ENCODE assay signal across 7 mouse cellular contexts in the genomic region with DNA sequence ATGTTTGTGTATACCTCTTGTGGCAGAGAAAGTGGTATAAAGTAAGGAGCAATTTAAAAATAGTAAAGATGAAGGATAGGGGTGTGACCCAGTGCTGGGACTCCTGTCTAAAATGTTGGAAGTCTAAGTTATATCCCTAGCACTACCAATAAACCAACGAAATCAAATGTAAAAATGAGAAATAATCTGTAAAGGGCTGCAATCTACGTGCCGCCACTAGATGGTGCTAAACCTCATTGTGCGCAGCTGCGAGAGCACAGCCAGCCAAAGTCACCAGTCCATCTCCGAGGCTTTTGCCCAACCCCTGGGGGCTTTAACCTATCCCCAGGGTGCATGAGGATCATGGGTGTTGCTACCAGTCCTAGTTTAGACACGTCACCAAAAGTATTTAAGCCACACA.
A peak's percentile ranks its signal among the peaks of the same experiment; 100 is the strongest.
DNase-seq lines count a peak whose midpoint lies in the region; ATAC-seq and TF ChIP-seq lines count a peak whose summit lies in the region.
"Not testable (repeated sequence)": the region's sequence is repeated elsewhere in the genome, so short reads cannot be mapped to it uniquely, and the experiment has no call there.

No protein-coding gene starts in this region.

- not testable (repeated sequence) for ATAC-seq in hindbrain, embryonic 11.5 days (ENCODE audit: low FRiP score); liver, embryonic 13.5 days (ENCODE audit: low read depth)

- WGBS in hindbrain, embryonic 11.5 days = 33% methylated on average over 5 of the region's 7 CpGs
- 13% methylated on average over 6 of the region's 7 CpGs for WGBS in liver, embryonic 13.5 days (ENCODE audit: insufficient replicate concordance)
- WGBS in thymus, adult 2 months = 8% methylated on average over 6 of the region's 7 CpGs

- not testable (repeated sequence) for H3K4me2 ChIP-seq in hindbrain, embryonic 11.5 days (replicated peaks; ENCODE audit: low read depth, low read length); liver, embryonic 13.5 days

- not testable (repeated sequence) for H3K27me3 ChIP-seq in hindbrain, embryonic 11.5 days (ENCODE audit: control insufficient read depth, insufficient read depth, low read length); liver, embryonic 13.5 days; thymus, adult 2 months (ENCODE audit: control insufficient read depth, insufficient read depth, low read length)

- not testable (repeated sequence) for H3K27ac ChIP-seq in hindbrain, embryonic 11.5 days (ENCODE audit: low read depth, low read length); liver, embryonic 13.5 days; thymus, adult 2 months (ENCODE audit: control insufficient read depth, insufficient read depth, low read length)

- H3K4me3 ChIP-seq in hindbrain, embryonic 11.5 days (ENCODE audit: low read depth, low read length); liver, embryonic 13.5 days (replicated peaks); thymus, adult 2 months (ENCODE audit: control insufficient read depth, insufficient read depth, low read length): not testable (repeated sequence)

- not testable (repeated sequence) for H3K4me1 ChIP-seq in hindbrain, embryonic 11.5 days (replicated peaks; ENCODE audit: control insufficient read depth, insufficient read depth, low read length); liver, embryonic 13.5 days (replicated peaks); thymus, adult 2 months (replicated peaks; ENCODE audit: control insufficient read depth, insufficient read depth, low read length)

- not testable (repeated sequence) for TF ChIP-seq CTCF in thymus, adult 2 months (IDR thresholded peaks at IDR 0.05; ENCODE audit: borderline replicate concordance, control insufficient read depth, extremely low read depth, insufficient read depth, low read length, poor library complexity)

- TF ChIP-seq POLR2A in thymus, adult 2 months (IDR thresholded peaks at IDR 0.05; ENCODE audit: control insufficient read depth, extremely low read depth, insufficient read depth, low read length, poor library complexity) = not testable (repeated sequence)

- peak; percentile 7 for DNase-seq in NIH3T3 (ENCODE audit: low read depth)
- DNase-seq in cerebellum, postnatal 25 days = peak; percentile 7 to 30
- DNase-seq in hindbrain, embryonic 11.5 days (ENCODE audit: low spot score) = peak; percentile 15
- peak; percentile 2 to 56 for DNase-seq in kidney, postnatal 36 days
- DNase-seq in liver, embryonic 13.5 days = peak; percentile 4
- DNase-seq in naive thymus-derived CD4-positive, alpha-beta T cell, adult 2 months (ENCODE audit: low read depth) = peak; percentile 10
- DNase-seq in thymus, adult 2 months = peak; percentile 17

- not testable (repeated sequence) for H3K36me3 ChIP-seq in hindbrain, embryonic 11.5 days (ENCODE audit: control insufficient read depth, insufficient read depth, low read length); liver, embryonic 13.5 days; thymus, adult 2 months (ENCODE audit: control insufficient read depth, insufficient read depth, low read length)

- H3K9me3 ChIP-seq in hindbrain, embryonic 11.5 days (ENCODE audit: control insufficient read depth, low read length); liver, embryonic 13.5 days (replicated peaks): not testable (repeated sequence)

- not testable (repeated sequence) for H3K9ac ChIP-seq in hindbrain, embryonic 11.5 days (ENCODE audit: low read depth, low read length); liver, embryonic 13.5 days
